Mouse (Mus musculus) right cerebral cortex, postnatal 36 days (tissue): ENCODE measurements around the gene Otud7b.
A peak's percentile ranks its signal among the peaks of the same experiment; 100 is the strongest.

Experiments
- DNase-seq, 2 experiments: peaks; one replicate each; pipeline ENCODE4 v3.0.0; 2022; ENCODE audit warnings: low spot score in 2 of 2, mixed read lengths in 1 of 2

Otud7b gene

GRCm38 (mm10) chr3:96084146-96084755 is 20.1 kb upstream of the Otud7b start:
- DNase-seq, result no peak

GRCm38 (mm10) chr3:96087219-96087618 is 17.1 kb upstream of the Otud7b start:
- no peak for DNase-seq

DNA sequence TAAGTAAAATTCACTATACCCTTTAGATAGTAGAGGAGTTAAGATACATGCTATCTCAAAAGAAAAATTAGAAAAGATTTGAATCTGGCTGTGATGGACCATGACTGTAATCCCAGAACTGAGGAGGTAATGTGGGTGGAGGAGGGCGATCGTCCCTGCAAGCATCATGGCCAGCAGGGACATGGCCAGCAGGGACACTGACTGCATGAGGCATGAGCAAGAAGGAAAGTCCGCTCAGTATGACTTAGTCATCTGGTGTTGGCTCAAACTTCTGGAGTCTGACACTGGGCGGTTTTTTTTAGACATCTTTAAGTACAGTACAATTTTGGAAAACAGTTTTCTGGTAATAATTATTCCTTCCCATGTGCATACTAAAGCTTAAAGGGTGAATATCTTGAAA is 16.5 kb upstream of the Otud7b start:
- DNase-seq, result no peak

DNA sequence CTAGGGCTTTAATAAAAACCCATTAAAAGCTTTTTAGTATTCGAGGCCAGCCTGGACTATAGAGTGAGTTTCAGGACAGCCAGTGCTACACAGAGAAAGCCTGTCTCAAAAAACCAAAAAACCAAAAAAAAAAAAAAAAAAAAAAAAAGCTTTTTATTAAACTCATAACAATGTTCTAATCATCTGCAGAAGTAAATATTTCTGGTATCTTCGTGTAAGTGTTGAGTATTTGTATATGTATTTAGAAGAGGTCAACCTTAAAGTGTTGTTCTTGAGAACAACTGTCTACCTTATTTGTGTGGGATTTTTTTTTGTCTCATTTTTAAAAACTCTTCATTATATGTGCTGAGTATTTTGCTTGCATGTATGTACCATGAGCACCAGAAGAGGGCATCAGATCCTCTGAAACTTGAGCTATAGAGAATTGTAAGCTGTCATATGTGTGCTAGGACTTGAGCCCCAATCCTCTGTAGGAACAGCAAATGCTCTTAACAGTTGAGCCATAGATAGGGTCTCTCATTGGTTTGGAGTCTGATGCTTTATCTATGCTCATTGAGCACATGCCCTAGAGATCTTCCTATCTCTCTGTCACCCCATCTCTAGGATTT is 14.3 kb upstream of the Otud7b start:
- DNase-seq, result no peak

GRCm38 (mm10) chr3:96091146-96091545 is 13.2 kb upstream of the Otud7b start:
- DNase-seq, result no peak

DNA sequence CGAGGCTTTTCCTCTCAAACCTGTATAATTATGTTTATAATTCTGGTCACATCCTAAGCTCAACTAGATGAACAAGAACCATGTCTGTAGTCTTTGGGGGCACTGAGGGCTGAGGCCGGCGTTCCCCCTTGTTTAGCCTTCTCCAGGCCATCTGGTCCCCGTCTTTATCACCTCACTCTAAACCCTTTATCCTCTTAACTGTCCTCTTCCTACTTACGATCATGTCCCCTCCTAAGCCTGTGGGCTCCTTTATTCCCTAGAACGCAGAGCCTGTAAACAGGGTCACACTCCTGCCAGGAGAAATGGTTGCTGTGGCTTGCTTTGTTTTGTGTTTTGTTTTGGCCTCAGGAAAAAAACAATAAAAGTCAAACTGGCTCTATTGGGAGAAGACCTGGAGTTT is 12.4 kb upstream of the Otud7b start:
- no peak for DNase-seq

DNA sequence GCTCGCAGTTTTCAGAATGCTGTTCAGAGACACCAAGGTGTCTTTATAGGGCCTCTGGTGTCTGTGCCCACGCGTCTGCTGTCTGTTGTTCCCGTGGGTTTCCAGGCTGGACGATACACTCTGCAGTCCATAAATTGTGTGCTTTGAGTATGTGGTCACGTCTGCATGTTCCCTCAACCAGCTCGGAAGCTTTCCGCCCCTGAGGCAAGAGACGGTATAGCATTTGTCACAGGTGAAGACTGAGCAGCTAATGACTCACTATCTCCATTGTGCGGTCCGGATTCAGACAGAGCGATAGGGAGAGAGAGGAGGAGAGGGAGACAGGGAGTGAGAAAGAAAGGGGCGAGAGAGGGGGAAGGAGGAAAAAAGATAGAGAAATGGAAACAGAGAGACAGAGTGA is 10.8 kb upstream of the Otud7b start:
- no peak for DNase-seq

- DNase-seq, result no peak
These were observed 10.1 kb upstream of the Otud7b start for GRCm38 (mm10) chr3:96094203-96094602.

GRCm38 (mm10) chr3:96098168-96098567 is 6.2 kb upstream of the Otud7b start:
- DNase-seq, result no peak

DNA sequence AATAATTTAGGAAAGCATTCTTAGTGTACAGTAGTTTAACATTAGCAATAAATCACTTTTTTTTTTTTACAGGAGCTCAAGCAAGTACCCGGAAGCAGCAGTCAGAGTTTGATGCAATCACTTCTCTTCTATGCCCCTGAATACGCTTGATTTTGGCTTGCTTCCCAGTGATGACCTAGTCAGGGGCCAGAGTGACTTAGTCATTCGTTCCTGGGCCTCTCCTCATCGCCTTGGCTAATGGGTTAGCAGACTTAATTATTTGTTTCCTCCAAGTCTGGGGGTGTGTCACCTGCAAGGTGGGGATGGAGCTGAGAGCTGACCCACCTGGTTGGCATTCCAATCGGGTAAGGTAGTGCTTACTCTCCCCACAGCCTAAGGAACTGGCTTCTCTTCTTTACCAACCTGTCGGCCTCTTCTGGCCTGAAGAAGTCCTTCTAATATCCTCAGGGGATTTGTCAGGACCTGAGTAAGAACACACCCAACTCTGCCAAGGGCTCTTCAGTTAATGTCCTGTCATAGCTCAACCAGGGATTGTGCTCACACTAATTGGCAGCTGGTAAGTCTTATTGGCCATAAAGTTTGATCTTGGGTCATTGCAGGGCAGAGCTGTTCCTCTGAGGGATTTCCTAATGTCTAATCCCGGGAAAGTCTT is 5.6 kb upstream of the Otud7b start:
- DNase-seq, result no peak

DNA sequence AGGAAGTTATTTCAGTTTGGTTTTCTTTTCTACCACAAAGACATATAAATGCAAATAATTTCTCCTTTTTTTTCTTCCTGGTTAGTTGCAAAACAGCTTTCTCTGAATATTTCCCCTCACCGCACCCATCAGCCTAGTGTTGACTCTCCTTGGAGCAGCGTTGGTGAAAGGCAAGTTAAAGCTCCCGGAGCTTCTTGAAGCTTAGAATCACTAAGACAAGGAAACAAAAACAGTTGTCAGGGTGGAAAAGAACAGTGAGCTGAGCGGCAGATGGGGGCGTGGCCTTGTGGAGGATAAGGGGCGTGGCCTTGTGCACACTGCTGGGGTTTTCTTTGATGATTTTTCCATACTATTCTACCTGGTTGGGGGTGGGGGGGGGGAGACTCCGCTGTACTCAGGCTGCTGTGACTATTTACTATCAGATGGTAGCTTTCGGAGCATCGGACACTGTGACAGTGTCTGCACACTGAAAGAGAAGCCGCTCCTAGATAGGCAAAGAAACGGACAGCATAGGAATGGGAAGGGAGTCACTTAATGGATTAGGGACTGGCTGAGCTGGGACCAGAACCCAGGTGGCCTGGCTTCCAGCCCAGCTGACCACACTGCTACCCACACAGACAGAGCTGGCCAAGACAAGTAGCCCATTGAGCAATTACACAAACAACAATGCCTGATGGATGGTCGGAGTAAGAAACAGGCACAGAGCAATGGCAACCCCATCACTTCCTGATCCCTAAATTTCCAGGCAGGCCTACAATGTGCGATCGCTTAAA is 2.0 kb upstream of the Otud7b start:
- DNase-seq, result peak; percentile 34 to 40

DNA sequence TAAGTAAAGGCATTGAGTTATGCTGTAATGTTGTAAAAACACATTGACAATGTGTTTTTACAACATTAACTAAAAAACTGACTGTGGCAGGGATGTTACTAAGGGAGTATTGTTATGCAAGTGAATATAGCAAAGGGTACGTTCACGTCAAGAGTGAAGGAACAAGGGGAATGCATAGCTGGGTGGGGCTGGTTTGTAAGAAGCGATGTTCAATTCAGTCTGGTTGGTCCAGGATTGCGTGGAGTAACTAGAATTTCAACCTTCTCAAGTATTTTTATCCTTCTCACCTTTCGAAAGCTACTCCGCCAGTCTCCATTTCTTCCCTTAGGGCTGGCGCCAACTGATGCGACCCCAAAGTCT is 446 bp upstream of the Otud7b start:
- DNase-seq, result no peak

- DNase-seq, result no peak
These were observed 963 bp downstream of the Otud7b start for GRCm38 (mm10) chr3:96105232-96105747.

DNA sequence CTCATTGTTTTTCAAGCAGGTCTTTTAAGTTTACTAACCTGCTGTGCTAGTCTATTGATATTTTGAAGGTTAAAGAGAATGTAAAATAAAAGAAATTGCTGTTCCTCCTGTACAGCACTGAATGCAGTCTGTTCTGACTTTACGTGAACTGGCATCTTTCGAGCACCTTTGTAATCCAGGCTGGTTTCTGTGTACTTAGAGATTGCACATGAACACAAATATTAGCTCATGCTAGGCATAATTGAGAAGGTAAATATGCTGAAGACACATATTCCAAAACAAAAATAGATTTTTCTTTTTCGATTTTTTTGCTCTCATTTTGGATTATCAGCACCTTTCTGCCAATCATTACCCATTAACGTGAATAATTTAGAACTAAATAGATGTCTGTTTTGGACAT is 1.8 kb downstream of the Otud7b start:
- no peak for DNase-seq

GRCm38 (mm10) chr3:96108315-96108714 is 4.0 kb downstream of the Otud7b start:
- no peak for DNase-seq

- no peak for DNase-seq
These were observed 8.9 kb downstream of the Otud7b start for GRCm38 (mm10) chr3:96113251-96113650.

DNA sequence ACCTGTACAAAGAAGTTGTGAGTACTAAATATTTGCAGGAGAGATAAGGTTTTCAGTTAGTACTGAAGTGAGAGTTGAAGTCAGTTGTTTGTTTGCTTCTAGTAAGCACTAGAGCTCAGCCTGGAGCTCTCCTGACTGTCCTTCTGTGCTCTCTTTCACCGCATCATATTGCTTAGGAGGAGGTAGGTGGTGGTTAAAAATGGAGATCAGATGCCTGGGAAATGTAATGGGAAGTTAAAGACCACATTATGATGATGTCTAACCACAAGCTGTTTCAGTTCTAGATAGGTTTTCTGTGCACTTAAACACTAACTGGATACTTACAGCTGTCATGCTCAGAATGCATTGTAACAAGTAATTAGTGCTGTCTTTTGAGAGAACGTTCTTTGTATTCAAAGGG is 13.8 kb downstream of the Otud7b start:
- DNase-seq, result no peak

GRCm38 (mm10) chr3:96118702-96119101 is 14.4 kb downstream of the Otud7b start:
- DNase-seq, result no peak

GRCm38 (mm10) chr3:96124235-96124634 is 19.9 kb downstream of the Otud7b start:
- no peak for DNase-seq

GRCm38 (mm10) chr3:96128128-96128527 is 23.8 kb downstream of the Otud7b start:
- no peak for DNase-seq

- no peak for DNase-seq
These were observed 28.2 kb downstream of the Otud7b start for GRCm38 (mm10) chr3:96132478-96132877.

DNA sequence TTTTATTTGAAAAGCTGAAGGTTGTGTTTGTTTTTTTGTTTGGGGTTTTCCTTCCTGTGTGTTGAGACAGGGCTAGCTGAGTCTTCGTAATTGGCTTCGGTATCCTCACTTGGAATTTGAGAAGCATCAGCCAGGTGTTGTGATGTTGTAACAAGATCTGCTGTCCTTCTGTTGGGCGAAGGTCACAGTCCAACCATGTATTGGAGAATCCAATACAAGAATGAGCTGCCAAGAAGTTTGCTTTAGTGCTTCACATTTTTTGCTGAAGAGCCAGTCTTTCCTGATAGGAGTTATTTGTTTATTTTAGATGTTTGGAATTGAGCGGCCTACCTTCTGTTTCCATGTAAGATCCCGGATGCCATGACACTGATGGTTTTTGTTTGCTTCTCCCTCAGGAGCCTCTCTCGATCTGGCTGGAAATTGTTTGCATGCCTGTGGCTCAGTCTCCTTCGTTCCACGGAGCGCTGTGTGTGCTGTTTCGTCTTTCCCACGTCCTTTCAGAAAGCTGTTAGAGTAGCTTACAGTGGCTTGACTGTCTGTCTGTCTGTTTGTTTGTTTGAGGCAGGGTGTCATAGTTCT is 29.1 kb downstream of the Otud7b start:
- DNase-seq, result no peak
